Mouse (Mus musculus): ENCODE results near the gene Hydin.
"Not testable (repeated sequence)": the region's sequence is repeated elsewhere in the genome, so short reads cannot be mapped to it uniquely, and the experiment has no call there.

The Hydin gene

DNA sequence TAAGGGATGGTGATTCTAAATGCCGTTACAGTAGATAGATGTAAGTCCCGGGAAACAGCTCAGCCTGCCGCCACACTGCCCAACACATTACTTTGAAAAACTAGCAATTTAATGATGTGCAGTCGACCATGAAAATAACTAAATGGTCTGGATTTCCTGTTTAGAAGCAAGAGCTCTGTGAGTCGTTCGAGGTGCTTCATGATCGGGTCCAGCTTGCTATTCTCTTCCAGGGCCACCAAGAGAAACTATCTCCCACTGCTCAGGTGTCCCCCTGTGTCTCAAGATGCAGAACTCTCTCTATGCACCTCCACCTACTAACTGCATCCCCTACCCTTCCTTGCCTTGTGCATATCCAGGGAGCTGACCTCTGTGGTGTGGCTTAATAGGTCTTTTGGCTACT is 66.6 kb downstream of the Hydin start:
- DNase-seq (ENCODE audit: low spot score in 2 of 2), result no peak

DNA sequence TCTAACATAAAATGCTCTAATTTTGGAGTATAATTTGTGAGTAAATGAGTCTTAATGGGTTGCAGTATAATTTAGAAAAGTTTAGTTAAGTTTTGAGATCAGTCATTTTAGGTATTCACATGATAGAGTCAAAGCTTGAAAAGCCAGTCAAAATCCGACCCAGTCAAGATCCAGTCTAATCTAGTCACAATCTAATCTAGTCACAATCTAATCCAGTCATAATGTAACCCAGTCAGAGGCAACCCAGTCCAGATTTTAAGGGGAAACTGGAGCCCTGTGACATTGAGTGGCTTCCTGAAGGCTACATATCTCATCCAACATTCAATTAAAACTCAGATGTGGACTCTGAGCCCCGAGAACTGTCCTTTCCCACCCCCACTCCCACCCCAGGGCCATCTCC is 72.7 kb downstream of the Hydin start:
- DNase-seq (ENCODE audit: low spot score in 2 of 2), result no peak

DNA sequence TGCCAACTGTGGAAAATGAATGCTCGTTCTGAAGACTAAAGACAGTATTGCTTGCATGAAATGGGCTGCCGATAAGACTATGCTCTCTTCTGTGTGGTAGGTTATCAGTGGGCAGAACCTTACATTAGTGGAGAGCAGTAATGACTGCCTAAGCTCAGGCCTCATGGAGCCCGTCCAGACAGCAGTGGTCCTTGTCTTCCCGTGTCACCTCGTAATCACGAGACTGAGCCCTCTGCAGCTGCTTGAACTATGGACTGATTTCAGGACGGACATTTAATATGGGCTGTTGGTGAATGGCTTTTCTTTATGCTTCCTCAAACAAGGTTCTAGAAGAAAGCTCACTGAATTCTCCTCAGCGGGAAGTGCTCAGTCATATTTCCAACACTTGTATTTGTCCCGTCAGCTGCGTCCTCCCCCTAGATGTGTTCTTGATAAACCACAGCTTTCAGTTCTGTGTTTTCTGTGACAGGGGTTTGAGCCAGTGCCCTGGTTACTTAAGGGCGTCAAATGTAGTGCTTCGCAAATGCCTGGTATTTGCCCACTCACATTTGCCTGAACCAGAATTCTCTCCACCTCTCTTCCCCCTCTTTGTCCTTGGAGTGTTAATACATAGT is 73.4 kb downstream of the Hydin start:
- DNase-seq (ENCODE audit: low spot score in 2 of 2), result no peak

DNA sequence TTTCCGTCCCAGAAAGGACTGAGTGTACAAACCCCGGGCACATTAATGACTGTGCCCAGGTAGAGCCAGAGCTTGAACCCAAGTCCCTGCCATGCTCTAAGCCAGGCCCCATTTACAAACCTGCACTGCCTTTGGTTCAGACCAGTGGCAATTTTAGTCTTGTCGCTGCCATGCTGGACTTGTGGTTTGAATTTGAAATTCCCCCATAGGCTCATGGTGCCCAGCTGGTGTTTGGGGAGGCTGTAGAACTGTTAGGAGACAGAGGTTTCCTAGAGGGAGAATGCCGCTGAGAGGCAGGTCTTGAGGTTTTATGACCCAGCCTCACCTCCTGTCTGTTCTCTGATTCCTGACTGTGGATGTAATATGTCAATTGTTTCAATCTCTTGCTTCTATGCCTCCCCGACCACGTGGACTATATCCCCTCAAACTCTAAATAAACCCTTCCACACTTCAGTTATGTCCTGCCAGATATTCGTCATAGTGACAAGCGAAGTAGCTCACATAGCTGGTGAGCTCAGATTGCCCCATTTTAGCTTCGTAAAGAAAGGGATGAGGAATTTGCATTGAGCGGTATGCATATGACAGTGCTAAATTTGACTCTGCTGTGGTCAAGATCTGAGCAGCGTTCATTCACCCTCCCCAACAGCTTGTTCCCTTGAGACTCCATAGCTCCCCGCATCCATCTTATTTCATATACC is 79.1 kb downstream of the Hydin start:
- DNase-seq (ENCODE audit: low spot score in 2 of 2), result no peak

DNA sequence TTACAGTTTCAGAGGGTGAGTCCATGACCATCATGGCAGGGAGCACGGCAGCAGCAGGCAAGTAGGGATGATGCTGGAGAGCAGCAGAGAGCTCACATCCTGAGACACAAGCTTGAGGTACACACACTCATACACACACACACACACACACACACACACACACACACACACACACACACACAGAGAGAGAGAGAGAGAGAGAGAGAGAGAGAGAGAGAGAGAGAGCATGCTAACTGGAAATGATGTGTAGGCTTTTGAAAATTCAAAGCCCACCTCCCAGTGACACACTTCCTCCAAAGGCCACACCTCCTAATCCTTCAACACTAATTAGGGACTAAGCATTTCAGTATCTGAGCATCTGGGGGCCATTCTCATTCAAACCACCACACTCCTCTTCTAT is 80.1 kb downstream of the Hydin start:
- DNase-seq (ENCODE audit: low spot score in 2 of 2), result no peak

DNA sequence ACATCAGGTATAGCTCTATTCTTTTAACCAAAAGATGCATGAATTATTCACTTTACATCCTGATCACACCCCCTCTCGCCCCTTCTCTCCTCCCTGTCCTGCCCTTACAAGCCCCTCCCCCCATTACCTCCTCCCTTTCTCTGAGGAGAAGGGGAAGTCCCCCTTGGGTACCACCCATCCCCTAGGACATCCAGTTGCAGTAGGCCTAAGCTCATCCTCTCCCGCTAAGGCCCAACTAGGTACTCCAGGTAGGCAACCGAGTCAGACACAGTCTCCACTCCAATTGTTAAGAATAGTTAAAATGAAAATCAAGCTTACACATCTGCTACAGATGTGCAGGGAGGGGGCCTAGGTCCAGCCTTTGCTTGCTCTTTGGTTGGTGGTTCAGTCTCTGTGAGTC is 83.9 kb downstream of the Hydin start:
- DNase-seq (ENCODE audit: low spot score in 2 of 2), result no peak

DNA sequence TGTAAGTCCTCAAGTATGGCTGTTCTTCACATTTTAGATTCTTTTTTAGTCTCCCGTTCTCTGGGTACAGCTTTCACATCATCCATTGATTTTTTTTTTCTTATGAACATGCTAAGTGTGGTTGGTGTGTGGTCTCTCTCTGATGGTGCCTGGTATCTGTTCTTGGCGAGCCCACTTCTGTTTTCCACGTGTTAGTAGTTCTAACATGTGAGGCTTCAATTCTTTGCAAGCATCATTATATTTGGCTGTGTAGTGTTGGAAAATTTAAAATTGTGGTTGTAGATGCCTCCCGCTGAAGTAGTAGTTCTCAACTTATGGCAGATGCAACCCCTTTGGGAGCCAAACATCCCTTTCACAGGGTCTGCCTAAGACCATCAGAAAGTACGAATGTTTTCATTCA is 85.1 kb downstream of the Hydin start:
- DNase-seq (ENCODE audit: low spot score in 2 of 2), result no peak

DNA sequence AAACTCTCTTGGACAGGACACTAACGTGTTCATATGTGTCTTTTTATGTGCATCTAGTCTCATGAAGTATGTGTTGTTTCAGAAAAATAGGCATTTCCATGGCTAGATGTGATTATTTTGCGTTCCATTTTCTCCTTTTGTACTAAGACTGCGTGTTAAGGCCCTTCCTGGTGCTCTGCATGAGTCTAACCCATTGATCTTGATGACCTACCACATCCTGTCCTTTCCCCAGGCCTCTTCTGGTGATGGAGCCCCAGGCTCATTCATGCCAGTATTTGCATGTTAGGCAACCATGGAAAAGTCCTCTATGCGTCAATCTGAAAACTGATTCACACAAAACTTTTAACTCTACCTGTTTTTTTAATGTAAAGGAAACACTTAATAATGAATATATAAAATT is 96.2 kb downstream of the Hydin start:
- no peak for DNase-seq (ENCODE audit: low spot score in 2 of 2)

DNA sequence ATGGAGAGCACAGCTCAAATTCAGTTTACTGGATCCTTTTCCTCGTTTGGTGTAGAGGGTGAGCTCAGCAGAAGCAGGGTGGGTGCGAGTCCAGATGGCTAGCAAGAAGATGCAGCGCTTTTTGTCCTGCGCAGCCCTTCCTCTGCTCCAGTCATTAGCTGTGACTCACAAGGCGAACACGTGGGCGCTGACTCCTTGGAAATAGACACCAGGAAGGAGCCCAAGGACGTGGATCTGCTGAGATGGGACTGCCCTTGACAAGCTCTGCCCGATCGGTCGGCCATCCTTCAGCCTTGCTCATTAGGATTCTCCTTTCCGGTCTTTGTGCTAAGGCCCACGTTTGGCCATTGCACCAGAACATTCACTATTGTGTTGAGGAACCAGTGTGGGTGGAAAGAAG is 106.1 kb downstream of the Hydin start:
- DNase-seq (ENCODE audit: low spot score in 2 of 2), result no peak

DNA sequence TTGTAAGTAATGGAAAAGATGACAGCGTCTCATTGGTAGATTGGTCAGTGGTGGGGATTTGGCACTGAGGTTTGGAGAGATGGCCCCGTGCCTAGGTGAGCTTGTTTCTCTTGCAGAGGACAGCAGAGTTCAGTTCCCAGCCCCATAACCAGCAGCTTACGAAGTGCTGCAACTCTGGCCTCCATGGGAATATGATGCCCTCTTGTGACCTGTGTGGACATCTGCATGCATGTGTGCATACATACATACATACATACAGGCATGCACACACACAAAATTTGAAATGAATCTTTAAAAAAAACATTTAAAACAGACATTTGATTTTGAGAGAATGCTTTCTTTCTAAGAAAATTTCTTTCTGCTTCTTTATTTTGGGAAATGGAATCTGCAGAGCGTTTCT is 106.9 kb downstream of the Hydin start:
- DNase-seq (ENCODE audit: low spot score in 2 of 2), result no peak

DNA sequence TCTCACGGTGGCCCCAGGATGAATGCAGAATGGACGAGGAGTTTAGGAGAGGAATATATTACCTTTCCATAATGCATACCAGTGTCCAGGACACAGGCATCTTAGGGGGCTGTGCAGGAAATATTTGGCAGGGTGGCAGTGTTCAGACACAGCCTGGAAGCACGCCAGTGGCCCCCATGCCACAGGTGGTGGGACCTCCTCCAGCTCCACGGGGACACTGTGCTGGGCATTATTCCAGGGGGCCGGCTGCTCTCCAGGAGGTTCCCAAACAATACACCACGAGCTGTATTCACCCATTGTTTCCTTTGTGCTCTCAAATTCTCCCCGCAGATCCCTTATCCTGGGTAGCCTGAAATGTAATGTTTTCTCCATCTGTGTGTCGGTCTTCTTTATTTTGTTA is 116.0 kb downstream of the Hydin start:
- no peak for DNase-seq (ENCODE audit: low spot score in 2 of 2)

DNA sequence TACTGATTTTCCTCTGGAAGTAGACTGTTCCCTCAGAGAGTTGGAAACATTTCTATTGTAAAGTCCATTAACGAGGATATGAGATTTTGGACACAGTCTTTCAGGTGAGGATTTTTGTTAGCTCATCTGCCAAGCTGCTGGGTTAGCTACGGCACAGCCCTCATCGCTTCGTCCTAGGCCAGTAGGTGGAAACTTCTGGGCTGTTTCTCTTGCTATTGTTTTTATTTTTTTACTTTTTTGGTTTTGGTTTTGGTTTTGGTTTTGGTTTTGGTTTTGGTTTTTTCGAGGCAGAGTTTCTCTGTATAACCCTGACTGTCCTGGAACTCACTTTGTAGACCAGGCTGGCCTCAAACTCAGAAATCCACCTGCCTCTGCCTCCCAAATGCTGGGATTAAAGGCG is 117.9 kb downstream of the Hydin start:
- not testable (repeated sequence) for DNase-seq (ENCODE audit: low spot score in 2 of 2)

DNA sequence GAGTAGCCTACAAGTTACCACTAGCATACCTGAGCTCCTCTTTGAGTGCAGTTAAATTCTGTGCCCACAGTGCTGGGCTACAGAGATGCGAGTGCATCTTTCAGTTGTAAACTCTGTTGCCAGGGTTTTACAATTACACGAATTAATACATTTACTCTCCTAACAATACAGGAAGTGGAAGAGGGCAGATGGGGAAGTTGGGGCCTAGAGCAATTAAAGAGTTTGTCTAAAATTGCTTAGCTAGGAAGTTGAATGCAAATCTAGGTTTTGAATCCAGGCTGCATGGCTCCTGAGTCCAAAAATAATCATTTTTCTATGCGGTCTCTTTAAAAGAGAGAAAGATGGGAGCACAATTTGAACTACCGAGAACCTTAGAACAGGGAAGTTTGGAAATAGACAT is 128.9 kb downstream of the Hydin start:
- DNase-seq (ENCODE audit: low spot score in 2 of 2), result no peak

DNA sequence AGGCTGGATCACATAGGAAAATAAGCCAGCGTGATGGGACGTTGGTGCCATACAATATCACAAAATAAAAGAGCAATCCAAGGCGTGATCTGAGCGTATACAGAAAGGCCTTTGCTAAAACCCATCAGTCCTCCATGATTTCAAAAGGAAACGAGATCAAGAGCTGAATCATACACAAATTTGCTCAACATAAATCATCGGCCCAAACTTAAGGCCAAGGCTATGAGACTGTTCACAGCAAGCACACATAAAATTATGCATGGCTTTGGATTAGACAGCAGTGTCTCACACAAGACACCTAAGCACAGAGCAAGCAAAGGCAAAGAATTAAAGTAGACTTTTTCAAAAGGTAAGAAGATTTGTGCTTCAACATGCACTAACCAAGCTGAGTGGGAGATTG is 133.8 kb downstream of the Hydin start:
- no peak for DNase-seq (ENCODE audit: low spot score in 2 of 2)

DNA sequence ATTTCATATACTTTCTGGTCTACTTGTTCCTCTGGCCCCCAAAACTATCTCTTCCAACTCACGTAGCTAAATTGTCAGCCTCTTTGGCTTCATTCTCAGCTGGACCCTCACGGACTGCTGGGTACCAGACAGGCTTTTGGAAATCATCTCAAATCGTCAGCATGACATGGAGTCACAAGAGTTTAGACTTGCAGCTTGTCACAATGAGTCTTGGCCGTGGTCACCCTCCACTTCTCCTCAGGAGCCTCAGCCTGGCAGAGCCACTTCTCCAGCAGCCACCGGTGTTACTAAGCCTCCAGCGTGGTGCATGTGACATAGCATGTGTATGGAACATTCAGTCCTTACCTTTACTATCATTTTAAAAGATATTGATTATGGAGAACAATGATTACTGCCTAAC is 135.5 kb downstream of the Hydin start:
- DNase-seq (ENCODE audit: low spot score in 2 of 2), result no peak

DNA sequence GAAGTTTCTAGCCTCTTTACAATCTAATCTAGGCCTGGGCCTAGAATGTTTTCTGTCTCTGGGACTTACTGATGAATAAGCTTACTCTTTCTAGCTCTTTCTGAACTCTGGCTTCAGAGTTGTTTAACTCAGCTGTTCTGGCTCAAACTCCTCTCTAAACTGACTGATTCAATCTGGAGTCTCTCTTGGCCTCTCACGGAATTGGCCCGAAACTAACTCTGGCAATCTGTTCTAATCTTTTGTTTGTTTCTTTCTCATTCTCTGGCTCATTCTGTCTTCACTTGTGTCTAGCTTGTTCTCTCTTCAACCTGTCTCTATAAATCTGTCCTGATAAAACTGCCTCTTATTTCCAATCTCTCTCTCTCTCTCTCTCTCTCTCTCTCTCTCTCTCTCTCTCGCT is 137.7 kb downstream of the Hydin start:
- no peak for DNase-seq (ENCODE audit: low spot score in 2 of 2)

DNA sequence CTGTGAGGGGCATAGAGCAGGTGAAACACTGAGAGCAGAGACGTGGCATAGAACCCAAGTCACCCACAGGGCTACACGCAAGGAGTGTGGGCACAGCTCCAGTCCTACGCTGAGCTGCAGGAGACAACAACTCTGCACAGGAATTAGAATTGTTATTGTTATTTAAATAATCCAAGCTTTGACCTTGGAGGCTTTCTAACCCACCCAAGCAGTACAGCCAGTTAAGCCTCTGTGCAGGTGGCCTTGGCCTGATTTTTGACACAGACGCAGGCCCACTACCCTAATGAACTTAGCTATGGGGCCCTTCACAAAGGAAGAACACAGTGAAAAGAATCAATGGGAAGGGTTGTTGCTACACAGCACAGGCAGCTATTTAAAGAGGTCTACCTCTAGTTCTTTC is 148.3 kb downstream of the Hydin start:
- no peak for DNase-seq (ENCODE audit: low spot score in 2 of 2)

DNA sequence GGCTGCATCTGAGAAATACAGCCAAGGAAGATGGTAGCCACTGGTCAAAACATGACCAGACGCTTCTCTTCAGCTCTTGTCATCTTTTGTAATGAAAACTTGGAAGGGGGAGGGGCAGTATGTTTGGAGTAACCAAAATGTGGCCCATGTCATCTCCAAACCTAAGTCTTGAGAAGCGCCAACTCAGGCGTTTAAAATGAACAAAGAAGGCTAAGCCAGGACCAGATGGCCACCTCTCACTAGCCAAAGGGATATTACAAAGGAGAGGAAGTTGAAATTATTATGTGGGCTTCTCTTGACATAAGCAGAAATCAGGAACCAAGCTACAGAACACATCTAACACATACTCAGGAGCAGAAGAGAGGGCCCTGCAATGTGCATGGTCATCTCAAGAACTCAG is 150.2 kb downstream of the Hydin start:
- DNase-seq (ENCODE audit: low spot score in 2 of 2), result no peak

DNA sequence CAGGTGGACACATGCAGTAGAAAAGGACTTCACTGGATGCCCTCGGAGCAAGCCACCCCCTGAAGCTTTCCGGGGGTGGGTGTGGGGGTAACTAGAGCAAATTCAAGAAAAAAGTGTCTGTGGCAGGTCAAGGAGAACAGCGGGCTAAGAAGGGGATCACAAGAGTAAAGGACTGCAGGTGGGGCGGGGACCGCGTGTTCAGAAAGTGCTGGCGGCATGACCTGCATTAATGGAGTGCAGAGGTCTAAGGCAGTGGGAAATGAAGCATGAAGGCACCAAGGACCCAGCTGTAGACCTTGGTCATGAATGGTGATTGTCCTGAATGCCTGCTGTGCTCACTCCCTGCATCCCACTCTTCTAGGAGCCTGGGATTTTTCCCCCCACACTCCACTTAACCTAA is 151.0 kb downstream of the Hydin start:
- no peak for DNase-seq (ENCODE audit: low spot score in 2 of 2)

DNA sequence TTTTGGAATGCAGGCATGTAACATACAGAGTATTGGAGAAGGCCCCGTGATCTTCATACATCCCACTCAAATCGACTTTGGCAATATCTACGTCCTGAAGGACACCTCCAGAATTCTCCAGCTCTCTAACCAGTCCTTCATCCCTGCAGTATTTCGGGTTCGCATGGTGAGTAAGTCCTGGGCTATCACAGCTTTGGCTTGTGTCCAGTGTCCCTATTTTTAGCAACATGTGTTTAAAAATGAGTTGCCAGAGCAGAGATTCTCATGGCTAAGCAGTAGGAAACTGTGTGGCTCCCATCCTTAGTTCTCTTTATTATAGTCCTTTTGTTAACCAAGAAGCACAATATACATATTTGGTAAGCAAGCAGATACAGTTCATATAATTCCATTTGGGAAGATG is 152.9 kb downstream of the Hydin start:
- no peak for DNase-seq (ENCODE audit: low spot score in 2 of 2)

DNA sequence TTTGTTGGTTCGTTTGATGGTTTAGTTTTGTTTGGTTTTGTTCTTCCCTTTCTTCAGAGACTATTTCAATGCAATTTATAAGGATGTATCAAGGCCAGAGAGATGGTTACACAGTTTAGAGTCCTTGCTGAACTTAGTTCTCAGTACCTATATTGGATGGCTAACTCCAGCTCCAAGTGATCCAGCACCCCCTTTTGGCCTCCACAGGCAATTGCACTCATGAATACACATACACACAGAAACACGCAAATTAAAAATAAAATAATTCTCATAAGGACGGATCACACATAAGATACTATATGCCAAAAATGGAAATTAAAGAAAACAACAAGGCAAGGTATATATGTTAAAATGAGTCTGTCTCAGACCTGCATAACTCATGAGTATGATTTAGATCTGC is 153.4 kb downstream of the Hydin start:
- no peak for DNase-seq (ENCODE audit: low spot score in 2 of 2)

DNA sequence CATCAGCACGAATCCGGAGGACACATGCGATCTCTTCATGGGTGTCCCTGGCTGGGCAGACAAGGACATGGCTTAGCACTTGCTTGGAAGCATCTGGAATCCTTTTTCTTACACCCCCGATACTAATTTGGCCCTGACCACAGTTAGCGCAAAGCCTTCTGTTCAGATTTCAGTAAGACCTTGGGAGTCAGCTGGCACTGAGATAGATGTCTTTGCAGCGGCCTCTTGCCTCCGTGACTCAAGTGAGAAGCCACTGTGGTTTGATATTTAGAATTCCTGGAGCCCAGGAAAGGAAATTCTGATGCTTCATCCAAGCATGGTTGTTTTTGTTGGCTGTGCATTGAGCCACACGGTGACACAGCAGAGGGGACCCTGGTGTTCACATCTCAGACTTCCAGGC is 157.4 kb downstream of the Hydin start:
- DNase-seq (ENCODE audit: low spot score in 2 of 2), result no peak

DNA sequence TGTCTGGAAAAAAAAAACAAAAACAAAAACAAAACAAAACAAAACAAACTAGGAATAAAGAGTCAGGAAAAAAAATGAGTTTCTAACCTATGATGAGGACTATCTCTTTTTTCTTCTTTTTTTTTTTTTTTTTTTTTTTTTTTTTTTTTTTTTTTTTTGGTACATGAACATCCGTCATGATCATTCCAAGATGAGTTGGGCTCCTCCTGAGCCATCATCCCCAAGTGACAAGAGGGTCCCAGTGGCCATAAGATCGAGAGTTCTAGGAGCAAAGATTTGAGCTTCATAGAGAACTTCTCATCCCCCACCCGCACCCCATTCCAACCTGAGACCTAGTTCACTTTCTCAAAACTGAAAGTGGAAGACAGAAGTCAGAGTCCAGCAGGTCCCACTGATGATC is 164.6 kb downstream of the Hydin start:
- no peak for DNase-seq (ENCODE audit: low spot score in 2 of 2)

DNA sequence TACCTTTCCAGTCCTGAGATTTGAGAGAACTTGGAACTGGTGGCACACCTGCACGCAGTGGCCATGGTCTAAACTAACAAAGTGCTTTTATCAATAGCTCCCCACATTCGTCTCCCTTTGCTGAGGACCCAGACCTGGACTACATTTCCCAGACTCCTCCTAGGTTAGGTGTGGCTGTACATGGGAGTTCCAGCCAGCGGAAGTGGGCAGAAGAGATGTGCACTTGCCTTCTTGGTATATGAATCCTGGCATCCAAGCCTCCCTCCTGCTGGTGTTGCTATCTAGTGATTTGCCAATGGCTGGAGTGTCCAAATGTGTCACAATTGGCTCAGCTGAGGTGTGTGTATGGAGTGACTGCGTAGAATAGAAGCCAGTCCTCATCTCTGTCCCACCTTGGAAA is 173.8 kb downstream of the Hydin start:
- DNase-seq (ENCODE audit: low spot score in 2 of 2), result no peak
